Comparison of ENCODE assay signal across 13 mouse cellular contexts in genomic region chr3:101350406-101350805, GRCm38 (mm10). TPM values are rescaled to one million over a fixed set of nuclear protein-coding genes. Genes with fewer than 3 reads are reported as not detected.
DNase-seq lines count a peak whose midpoint lies in the region; ATAC-seq and TF ChIP-seq lines count a peak whose summit lies in the region.
"Had no signal": no experiment of that assay in that cellular context is flagged by ENCODE, and none has a peak within 500 bp of the region (broad histone marks: within the 10 kb centered on the region; RNA-seq: fewer than 3 reads in every experiment).

No protein-coding gene starts in this region.

- no peak for TF ChIP-seq POLR2A in limb, embryonic 14.5 days (IDR thresholded peaks at IDR 0.05; ENCODE audit: borderline replicate concordance, extremely low read depth, insufficient read depth, insufficient read length)
- TF ChIP-seq POLR2A in olfactory bulb, adult 2 months (IDR thresholded peaks at IDR 0.05; ENCODE audit: insufficient read depth, low read depth, low read length): no peak

- H3K27ac ChIP-seq in liver, embryonic 11.5 days (ENCODE audit: low read depth, low read length): peak overlapping the region; percentile 43; the same call in 1 of the 2 replicates
- no peak overlapping the region for H3K27ac ChIP-seq in liver, postnatal 0 days (ENCODE audit: low read depth)
- peak overlapping the region; percentile 50; the same call in 1 of the 2 replicates for H3K27ac ChIP-seq in forebrain, postnatal 0 days (ENCODE audit: low read depth, low read length)
- peak overlapping the region; percentile 3; the same call in 1 of the 2 replicates for H3K27ac ChIP-seq in limb, embryonic 14.5 days (replicated peaks; ENCODE audit: low read depth, low read length)
- peak overlapping the region; percentile 77 for H3K27ac ChIP-seq in olfactory bulb, adult 2 months (ENCODE audit: insufficient read depth, low read depth, low read length)

- no peak for TF ChIP-seq EP300 in liver, postnatal 0 days (IDR thresholded peaks at IDR 0.05; ENCODE audit: low read depth)

- H3K9me3 ChIP-seq in liver, embryonic 11.5 days (ENCODE audit: control insufficient read depth, low read length): peaks cover 4% of the 10 kb centered on the region; the same call in 1 of the 2 replicates
- H3K9me3 ChIP-seq in liver, postnatal 0 days (ENCODE audit: low read length): no peaks in the 10 kb centered on the region
- H3K9me3 ChIP-seq in forebrain, postnatal 0 days (ENCODE audit: low read length): no peaks in the 10 kb centered on the region
- no peaks in the 10 kb centered on the region for H3K9me3 ChIP-seq in limb, embryonic 14.5 days (ENCODE audit: control insufficient read depth, low read length)
- H3K9me3 ChIP-seq: limb, embryonic 15.5 days had no signal

- peaks cover 42% of the 10 kb centered on the region for H3K4me1 ChIP-seq in liver, embryonic 11.5 days (replicated peaks; ENCODE audit: control insufficient read depth, insufficient read depth, low read length)
- H3K4me1 ChIP-seq in liver, postnatal 0 days (ENCODE audit: insufficient read depth): peaks cover 12% of the 10 kb centered on the region
- peaks cover 10% of the 10 kb centered on the region for H3K4me1 ChIP-seq in forebrain, postnatal 0 days (ENCODE audit: insufficient read depth)
- peaks cover 33% of the 10 kb centered on the region for H3K4me1 ChIP-seq in limb, embryonic 14.5 days (ENCODE audit: control insufficient read depth, insufficient read depth, low read length)
- peaks cover 31% of the 10 kb centered on the region for H3K4me1 ChIP-seq in olfactory bulb, adult 2 months (ENCODE audit: control insufficient read depth, insufficient read depth, low read length)

- DNase-seq in liver, embryonic 11.5 days (ENCODE audit: low spot score): no peak
- DNase-seq in liver, postnatal 0 days: no peak
- no peak for DNase-seq in forebrain, postnatal 0 days
- DNase-seq in limb, embryonic 14.5 days (ENCODE audit: low spot score): no peak
- no peak for DNase-seq in right cerebral cortex, postnatal 36 days (ENCODE audit: low spot score in 2 of 2)
- DNase-seq in Muller cell, postnatal 12 days (ENCODE audit: inconsistent ontology term): no peak
- DNase-seq: kidney, adult 18-20 months; kidney, postnatal 36 days; lung, postnatal 10 days had no signal

- peaks cover 2% of the 10 kb centered on the region; the same call in 1 of the 2 replicates for H3K36me3 ChIP-seq in liver, embryonic 11.5 days (ENCODE audit: control insufficient read depth, insufficient read depth, low read length)
- no peaks in the 10 kb centered on the region for H3K36me3 ChIP-seq in liver, postnatal 0 days (replicated peaks; ENCODE audit: insufficient read depth, low read length)
- H3K36me3 ChIP-seq in forebrain, postnatal 0 days (ENCODE audit: insufficient read depth): no peaks in the 10 kb centered on the region
- no peaks in the 10 kb centered on the region for H3K36me3 ChIP-seq in limb, embryonic 14.5 days (ENCODE audit: control insufficient read depth, insufficient read depth, low read length)
- H3K36me3 ChIP-seq: limb, embryonic 15.5 days had no signal

- no peaks in the 10 kb centered on the region for H3K27me3 ChIP-seq in liver, embryonic 11.5 days (replicated peaks; ENCODE audit: control insufficient read depth, insufficient read depth, low read length)
- no peaks in the 10 kb centered on the region for H3K27me3 ChIP-seq in liver, postnatal 0 days (ENCODE audit: insufficient read depth, low read length)
- H3K27me3 ChIP-seq in forebrain, postnatal 0 days (ENCODE audit: insufficient read depth, low read length): no peaks in the 10 kb centered on the region
- no peaks in the 10 kb centered on the region for H3K27me3 ChIP-seq in limb, embryonic 14.5 days (ENCODE audit: control insufficient read depth, insufficient read depth, low read length)

- 90% methylated on average over 4 of the region's 4 CpGs for WGBS in liver, embryonic 11.5 days
- 75% methylated on average over 4 of the region's 4 CpGs for WGBS in liver, postnatal 0 days (ENCODE audit: insufficient replicate concordance)
- 44% methylated on average over 4 of the region's 4 CpGs for WGBS in forebrain, postnatal 0 days
- WGBS in limb, embryonic 14.5 days: 31% methylated on average over 4 of the region's 4 CpGs
- WGBS in olfactory bulb, adult 2 months: 45% methylated on average over 4 of the region's 4 CpGs

- H3K9ac ChIP-seq in liver, embryonic 11.5 days (ENCODE audit: low read depth, low read length): no peak overlapping the region; the same call in 1 of the 2 replicates
- H3K9ac ChIP-seq in liver, postnatal 0 days (replicated peaks): no peak overlapping the region
- H3K9ac ChIP-seq in forebrain, postnatal 0 days: no peak overlapping the region
- no peak overlapping the region for H3K9ac ChIP-seq in limb, embryonic 14.5 days (ENCODE audit: low read depth, low read length, severe bottlenecking)
- H3K9ac ChIP-seq: limb, embryonic 15.5 days had no signal

- no peak overlapping the region for H3K4me3 ChIP-seq in liver, embryonic 11.5 days (ENCODE audit: low read depth, low read length)
- H3K4me3 ChIP-seq in liver, postnatal 0 days (ENCODE audit: low read depth, low read length): no peak overlapping the region
- no peak overlapping the region for H3K4me3 ChIP-seq in forebrain, postnatal 0 days (ENCODE audit: low read depth, low read length)
- no peak overlapping the region for H3K4me3 ChIP-seq in limb, embryonic 14.5 days (replicated peaks; ENCODE audit: low read length)
- H3K4me3 ChIP-seq in olfactory bulb, adult 2 months (ENCODE audit: insufficient read depth, low read depth, low read length): no peak overlapping the region
- H3K4me3 ChIP-seq: erythroblast, embryonic 14.5 days; limb, embryonic 15.5 days had no signal

- TF ChIP-seq CTCF in liver, postnatal 0 days (IDR thresholded peaks at IDR 0.05; ENCODE audit: low read depth): no peak
- no peak for TF ChIP-seq CTCF in forebrain, postnatal 0 days (IDR thresholded peaks at IDR 0.05; ENCODE audit: low read depth)
- no peak for TF ChIP-seq CTCF in olfactory bulb, adult 2 months (IDR thresholded peaks at IDR 0.05; ENCODE audit: insufficient read depth, low read depth, low read length)

- no peak overlapping the region for H3K4me2 ChIP-seq in liver, embryonic 11.5 days
- no peak overlapping the region for H3K4me2 ChIP-seq in liver, postnatal 0 days (ENCODE audit: low read depth, low read length)
- no peak overlapping the region for H3K4me2 ChIP-seq in forebrain, postnatal 0 days (ENCODE audit: low read depth)
- no peak overlapping the region for H3K4me2 ChIP-seq in limb, embryonic 14.5 days (replicated peaks; ENCODE audit: low read depth, low read length, severe bottlenecking)
- H3K4me2 ChIP-seq: limb, embryonic 15.5 days had no signal

- no peak for ATAC-seq in liver, embryonic 11.5 days (replicated peaks; ENCODE audit: low FRiP score)
- no peak for ATAC-seq in liver, postnatal 0 days
- peak; percentile 32; the same call in 1 of the 2 replicates for ATAC-seq in forebrain, postnatal 0 days
- ATAC-seq in limb, embryonic 14.5 days (ENCODE audit: low FRiP score, low read depth): peak; percentile 19; the same call in 1 of the 2 replicates
- ATAC-seq: CD4-positive, CD25-positive, alpha-beta regulatory T cell, adult 4 months had no signal

RNA-seq across cellular contexts. Expression of gene Igsf3, which starts 26.5 kb away (rescaled TPM):
- polyA plus RNA-seq in liver, embryonic 11.5 days (2014; fragmentation: Nextera tagmentation; extraction: Ambion mirVana): 16.6 and 17.3 TPM in 2 replicates
- polyA plus RNA-seq in liver, postnatal 0 days (2015; fragmentation: Nextera tagmentation; extraction: Ambion mirVana): 1.7 and 1.9 TPM in 2 replicates
- total RNA-seq in forebrain, postnatal 0 days (2014; rRNA removed): 54.8 and 74.0 TPM in 2 replicates
- polyA plus RNA-seq in forebrain, postnatal 0 days (2015; fragmentation: Nextera tagmentation; extraction: Ambion mirVana): 59.9 and 77.0 TPM in 2 replicates
- polyA plus RNA-seq in limb, embryonic 14.5 days (2012; rRNA removed): 20.4 and 27.4 TPM in 2 replicates
- 38.4 and 43.2 TPM in 2 replicates for polyA plus RNA-seq in limb, embryonic 14.5 days (2014; fragmentation: Nextera tagmentation; extraction: Ambion mirVana)
- polyA plus RNA-seq in olfactory bulb, adult 2 months (2012; ENCODE audit: insufficient read depth, insufficient read length, low replicate concordance, missing spikeins): not detected in 2 replicates

Comparison
In these comparisons a context has a peak if more than half of its experiments do, and no peak if none do; other contexts are left out.
1. ATAC-seq: peak in forebrain, postnatal 0 days (single experiment) and limb, embryonic 14.5 days (single experiment); none in liver, embryonic 11.5 days (single experiment) and liver, postnatal 0 days (single experiment).